Mouse (Mus musculus): ENCODE data around the gene Nek6. TPM values are rescaled to one million over a fixed set of nuclear protein-coding genes. Genes with fewer than 3 reads are reported as not detected.
A peak's percentile ranks its signal among the peaks of the same experiment; 100 is the strongest.

The Nek6 gene
- total and polyA plus RNA-seq, 2 experiments from 2014 or later, result 18.1 to 25.5 TPM

- ATAC-seq (ENCODE audit: insufficient read depth, low read depth) (no peak), DNase-seq (ENCODE audit: low spot score) (no peak)
- Histone ChIP-seq H3K27me3 (ENCODE audit: control insufficient read depth, insufficient read depth, low read length) (no peaks in the 10 kb centered on the region), H3K9me3 (replicated peaks; ENCODE audit: control insufficient read depth, low read length) (no peaks in the 10 kb centered on the region), H3K36me3 (replicated peaks; ENCODE audit: control insufficient read depth, insufficient read depth, low read length) (peaks cover 30% of the 10 kb centered on the region; the same call in 1 of the 2 replicates), H3K4me1 (ENCODE audit: control insufficient read depth, insufficient read depth) (no peaks in the 10 kb centered on the region), H3K9ac (replicated peaks; ENCODE audit: low read depth, low read length) (no peak overlapping the region), H3K4me2 (ENCODE audit: low read depth, low read length) (no peak overlapping the region), H3K27ac (ENCODE audit: low read depth) (no peak overlapping the region), H3K4me3 (ENCODE audit: low read depth, low read length) (no peak overlapping the region)
- TF ChIP-seq CTCF (IDR thresholded peaks at IDR 0.05; ENCODE audit: low read depth) (no peak), EP300 (IDR thresholded peaks at IDR 0.05; ENCODE audit: low read depth) (no peak)
- 86% methylated on average over 1 of the region's 1 CpGs for WGBS
Observed at GRCm38 (mm10) chr2:38579528-38579927, 68.1 kb downstream of the Nek6 start.

- peaks cover 46% of the 10 kb centered on the region for H3K36me3 ChIP-seq (replicated peaks; ENCODE audit: control insufficient read depth, insufficient read depth, low read length)
- H3K27ac ChIP-seq (ENCODE audit: low read depth), result no peak overlapping the region
- no peak overlapping the region for H3K4me3 ChIP-seq (ENCODE audit: low read depth, low read length)
- TF ChIP-seq EP300 (IDR thresholded peaks at IDR 0.05; ENCODE audit: low read depth), result no peak
- TF ChIP-seq CTCF (IDR thresholded peaks at IDR 0.05; ENCODE audit: low read depth), result no peak
- no peaks in the 10 kb centered on the region for H3K4me1 ChIP-seq (ENCODE audit: control insufficient read depth, insufficient read depth)
- DNase-seq (ENCODE audit: low spot score), result no peak
- no peak overlapping the region for H3K4me2 ChIP-seq (ENCODE audit: low read depth, low read length)
- no peak overlapping the region for H3K9ac ChIP-seq (replicated peaks; ENCODE audit: low read depth, low read length)
- H3K9me3 ChIP-seq (replicated peaks; ENCODE audit: control insufficient read depth, low read length), result no peaks in the 10 kb centered on the region
- 52% methylated on average over 2 of the region's 2 CpGs for WGBS
- no peaks in the 10 kb centered on the region for H3K27me3 ChIP-seq (ENCODE audit: control insufficient read depth, insufficient read depth, low read length)
- ATAC-seq (ENCODE audit: insufficient read depth, low read depth), result no peak
Observed at GRCm38 (mm10) chr2:38583982-38584381, 72.5 kb downstream of the Nek6 start.

- no peak overlapping the region for H3K4me3 ChIP-seq (ENCODE audit: low read depth, low read length)
- no peaks in the 10 kb centered on the region for H3K27me3 ChIP-seq (ENCODE audit: control insufficient read depth, insufficient read depth, low read length)
- peaks cover 46% of the 10 kb centered on the region for H3K36me3 ChIP-seq (replicated peaks; ENCODE audit: control insufficient read depth, insufficient read depth, low read length)
- TF ChIP-seq EP300 (IDR thresholded peaks at IDR 0.05; ENCODE audit: low read depth) (no peak), CTCF (IDR thresholded peaks at IDR 0.05; ENCODE audit: low read depth) (no peak)
- ATAC-seq (ENCODE audit: insufficient read depth, low read depth), result no peak
- H3K9me3 ChIP-seq (replicated peaks; ENCODE audit: control insufficient read depth, low read length), result no peaks in the 10 kb centered on the region
- H3K27ac ChIP-seq (ENCODE audit: low read depth), result no peak overlapping the region
- H3K4me2 ChIP-seq (ENCODE audit: low read depth, low read length), result no peak overlapping the region
- H3K9ac ChIP-seq (replicated peaks; ENCODE audit: low read depth, low read length), result no peak overlapping the region
- no peak for DNase-seq (ENCODE audit: low spot score)
- WGBS, result 58% methylated on average over 13 of the region's 13 CpGs
- no peaks in the 10 kb centered on the region for H3K4me1 ChIP-seq (ENCODE audit: control insufficient read depth, insufficient read depth)
Observed at GRCm38 (mm10) chr2:38584514-38585378, 73.3 kb downstream of the Nek6 start.

- Histone ChIP-seq H3K36me3 (replicated peaks; ENCODE audit: control insufficient read depth, insufficient read depth, low read length) (peaks cover 49% of the 10 kb centered on the region), H3K4me3 (ENCODE audit: low read depth, low read length) (no peak overlapping the region), H3K27me3 (ENCODE audit: control insufficient read depth, insufficient read depth, low read length) (no peaks in the 10 kb centered on the region), H3K4me1 (ENCODE audit: control insufficient read depth, insufficient read depth) (no peaks in the 10 kb centered on the region), H3K4me2 (ENCODE audit: low read depth, low read length) (no peak overlapping the region), H3K27ac (ENCODE audit: low read depth) (no peak overlapping the region), H3K9ac (replicated peaks; ENCODE audit: low read depth, low read length) (no peak overlapping the region), H3K9me3 (replicated peaks; ENCODE audit: control insufficient read depth, low read length) (no peaks in the 10 kb centered on the region)
- WGBS, result 58% methylated on average over 5 of the region's 5 CpGs
- DNase-seq (ENCODE audit: low spot score), result no peak
- no peak for ATAC-seq (ENCODE audit: insufficient read depth, low read depth)
- TF ChIP-seq CTCF (IDR thresholded peaks at IDR 0.05; ENCODE audit: low read depth) (no peak), EP300 (IDR thresholded peaks at IDR 0.05; ENCODE audit: low read depth) (no peak)
Observed at GRCm38 (mm10) chr2:38585379-38585736, 73.9 kb downstream of the Nek6 start.

- TF ChIP-seq CTCF (IDR thresholded peaks at IDR 0.05; ENCODE audit: low read depth) (no peak), EP300 (IDR thresholded peaks at IDR 0.05; ENCODE audit: low read depth) (no peak)
- Histone ChIP-seq H3K27ac (ENCODE audit: low read depth) (no peak overlapping the region), H3K4me1 (ENCODE audit: control insufficient read depth, insufficient read depth) (no peaks in the 10 kb centered on the region), H3K36me3 (replicated peaks; ENCODE audit: control insufficient read depth, insufficient read depth, low read length) (peaks cover 56% of the 10 kb centered on the region), H3K9me3 (replicated peaks; ENCODE audit: control insufficient read depth, low read length) (no peaks in the 10 kb centered on the region), H3K4me3 (ENCODE audit: low read depth, low read length) (no peak overlapping the region), H3K4me2 (ENCODE audit: low read depth, low read length) (no peak overlapping the region), H3K27me3 (ENCODE audit: control insufficient read depth, insufficient read depth, low read length) (no peaks in the 10 kb centered on the region), H3K9ac (replicated peaks; ENCODE audit: low read depth, low read length) (no peak overlapping the region)
- WGBS, result 39% methylated on average over 6 of the region's 6 CpGs
- peak; percentile 54 for ATAC-seq (ENCODE audit: insufficient read depth, low read depth)
- DNase-seq (ENCODE audit: low spot score), result no peak
Observed at GRCm38 (mm10) chr2:38586733-38587132, 75.3 kb downstream of the Nek6 start.
